Mouse (Mus musculus) small intestine, adult 10 weeks (tissue): ENCODE results near the gene Olfr765. TPM values are rescaled to one million over a fixed set of nuclear protein-coding genes. Genes with fewer than 3 reads are reported as not detected.

Experiments
- polyA plus RNA-seq: library from polyadenylated mRNA; stranded (reverse); fragments of 350-450 nt; fragmentation: Illumina TruSeq; extraction: RNeasy Lipid Tissue Mini Kit (QIAGEN cat#74804); gene quantifications from one replicate; pipeline ENCODE4 v1.2.3, GENCODE M21; 2014; ENCODE audit warnings: low replicate concordance

Gene Olfr765
- polyA plus RNA-seq: not detected

DNA sequence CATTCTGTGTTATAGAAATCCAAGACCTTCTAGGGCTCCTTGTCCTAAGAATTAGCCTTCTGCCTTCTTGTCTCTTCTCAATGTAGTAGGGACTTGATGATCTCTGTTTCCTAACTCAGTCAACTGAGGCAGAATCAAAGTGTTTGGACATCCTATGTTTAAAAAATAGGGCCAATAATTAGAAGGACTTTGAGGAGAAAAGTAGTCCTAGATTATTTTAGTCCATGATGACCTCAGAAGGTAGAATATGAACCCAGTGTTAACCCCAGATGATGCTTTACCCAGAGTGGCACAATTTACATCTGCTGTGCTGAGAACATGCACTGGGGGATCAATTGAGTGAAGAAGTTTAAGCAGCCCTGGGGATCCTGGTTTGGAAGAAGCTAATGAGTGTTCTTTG is at the start of gene Olfr765:
Olfr765 (minus strand) TSS at position 101 of the 400 bp plus-strand sequence.

DNA sequence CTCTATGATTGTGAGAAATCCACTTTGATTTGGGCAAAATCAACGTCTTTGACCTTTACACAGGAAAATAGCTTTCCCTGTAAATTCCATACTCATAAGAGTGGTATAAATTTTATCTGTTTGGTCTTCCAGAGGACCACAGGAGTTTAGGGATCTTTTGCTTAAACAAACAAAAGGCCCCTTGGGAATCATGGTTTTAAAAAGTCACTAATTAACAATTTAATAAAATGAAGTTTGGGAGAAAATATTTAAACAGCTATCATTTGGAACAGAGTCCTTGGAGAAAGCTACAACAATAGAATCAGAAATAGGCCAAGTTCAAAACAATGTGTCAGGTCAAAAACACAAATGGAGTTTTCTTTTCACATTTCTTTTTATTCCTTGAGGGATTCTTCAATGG is 49.5 kb upstream of the Olfr765 start, which contains the start of gene Olfr768:
Olfr768 (minus strand) TSS at position 101 of the 400 bp plus-strand sequence.

GRCm38 (mm10) chr10:129082810-129083209 is 33.0 kb upstream of the Olfr765 start, which contains the start of gene Olfr767:
Gene Olfr767, minus strand, starts transcription at chr10:129082910.

GRCm38 (mm10) chr10:129068877-129069276 is 19.1 kb upstream of the Olfr765 start, which contains the start of gene Olfr766-ps1:
Gene Olfr766-ps1, minus strand, starts transcription at chr10:129068977.

DNA sequence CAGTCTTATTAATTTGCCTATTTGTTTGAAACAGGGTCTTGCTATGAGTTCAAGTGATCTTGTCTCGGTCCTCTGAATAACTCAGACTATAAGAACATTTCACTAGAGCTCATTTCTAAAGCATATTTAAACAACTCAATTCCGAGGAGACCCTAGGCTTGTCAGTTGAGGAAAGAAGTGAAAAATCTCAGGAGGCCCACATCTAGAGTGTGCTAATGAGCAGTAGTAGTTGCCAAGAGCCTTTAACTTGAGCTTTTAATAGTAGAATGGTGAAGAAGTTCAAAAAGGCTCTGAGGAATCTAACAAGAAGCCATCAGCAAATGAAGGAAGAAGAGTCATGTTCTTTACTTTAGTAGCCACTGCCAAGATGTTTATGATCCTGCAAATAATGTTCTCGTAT is 10.0 kb downstream of the Olfr765 start, which contains the start of gene Olfr764-ps1:
Olfr764-ps1 (minus strand) TSS at position 101 of the 400 bp plus-strand sequence.

GRCm38 (mm10) chr10:129010288-129010841 is 39.4 kb downstream of the Olfr765 start, which contains the start of gene Olfr763:
Gene Olfr763, plus strand, starts transcription at chr10:129010791.

Other genes with a start within 250 kb of the Olfr765 start
- gene Dnajc14, start 245.9 kb downstream of the Olfr765 start, polyA plus RNA-seq: 39.9 TPM
- 3.1 TPM for gene Tmem198b, start 245.6 kb downstream of the Olfr765 start, polyA plus RNA-seq
- gene Sarnp, start 232.7 kb downstream of the Olfr765 start, polyA plus RNA-seq: 242 TPM
- 206 TPM for gene Ormdl2, start 228.4 kb downstream of the Olfr765 start, polyA plus RNA-seq
- gene Gdf11, start 158.3 kb downstream of the Olfr765 start, polyA plus RNA-seq: 0.85 TPM
- gene Cd63, start 149.0 kb downstream of the Olfr765 start, polyA plus RNA-seq: 401 TPM
- gene Rdh5, start 127.1 kb downstream of the Olfr765 start, polyA plus RNA-seq: 1.5 TPM
- 2.2 TPM for gene Bloc1s1, start 126.0 kb downstream of the Olfr765 start, polyA plus RNA-seq
- gene Itga7, start 116.2 kb downstream of the Olfr765 start, polyA plus RNA-seq: 0.45 TPM
- gene Mettl7b, start 89.0 kb downstream of the Olfr765 start, polyA plus RNA-seq: 4.3 TPM
- gene Olfr9, start 60.6 kb downstream of the Olfr765 start, polyA plus RNA-seq: not detected
- gene Olfr763, start 39.2 kb downstream of the Olfr765 start, polyA plus RNA-seq: not detected
- not detected for gene Olfr764-ps1, start 10.1 kb downstream of the Olfr765 start, polyA plus RNA-seq
- gene Olfr766-ps1, start 19.0 kb upstream of the Olfr765 start, polyA plus RNA-seq: not detected
- gene Olfr767, start 32.9 kb upstream of the Olfr765 start, polyA plus RNA-seq: not detected
- not detected for gene Olfr768, start 49.4 kb upstream of the Olfr765 start, polyA plus RNA-seq
- gene Olfr769, start 67.9 kb upstream of the Olfr765 start, polyA plus RNA-seq: not detected
- not detected for gene Olfr770, start 89.0 kb upstream of the Olfr765 start, polyA plus RNA-seq
- not detected for gene Olfr771, start 114.8 kb upstream of the Olfr765 start, polyA plus RNA-seq
- not detected for gene Olfr772, start 127.9 kb upstream of the Olfr765 start, polyA plus RNA-seq
- not detected for gene Olfr773, start 137.4 kb upstream of the Olfr765 start, polyA plus RNA-seq
- not detected for gene Olfr774, start 186.2 kb upstream of the Olfr765 start, polyA plus RNA-seq
- gene Olfr775, start 198.4 kb upstream of the Olfr765 start, polyA plus RNA-seq: not detected
- gene Olfr776, start 209.1 kb upstream of the Olfr765 start, polyA plus RNA-seq: not detected
- gene Olfr777, start 221.5 kb upstream of the Olfr765 start, polyA plus RNA-seq: not detected